Mouse (Mus musculus): ENCODE measurements around the gene Wfikkn1. TPM values are rescaled to one million over a fixed set of nuclear protein-coding genes. Genes with fewer than 3 reads are reported as not detected.
"Not testable (repeated sequence)": the region's sequence is repeated elsewhere in the genome, so short reads cannot be mapped to it uniquely, and the experiment has no call there.

Wfikkn1 gene
- polyA plus RNA-seq, 2 experiments = 0.77 to 1.2 TPM

- 79% methylated on average over 11 of the region's 11 CpGs for WGBS
- DNase-seq (ENCODE audit: low spot score) (no peak), ATAC-seq (ENCODE audit: low FRiP score, low read depth) (no peak)
- Histone ChIP-seq H3K9me3 (ENCODE audit: control insufficient read depth, low read length) (no peaks in the 10 kb centered on the region), H3K27ac (replicated peaks; ENCODE audit: low read depth, low read length) (no peak overlapping the region), H3K4me3 (replicated peaks; ENCODE audit: low read length) (0 out of 2 replicates have a peak overlapping the region, but pooled peaks have one; percentile 77), H3K9ac (ENCODE audit: low read depth, low read length, severe bottlenecking) (no peak overlapping the region), H3K4me1 (ENCODE audit: control insufficient read depth, insufficient read depth, low read length) (peaks cover 15% of the 10 kb centered on the region), H3K27me3 (ENCODE audit: control insufficient read depth, insufficient read depth, low read length) (no peaks in the 10 kb centered on the region), H3K36me3 (ENCODE audit: control insufficient read depth, insufficient read depth, low read length) (peaks cover 11% of the 10 kb centered on the region), H3K4me2 (replicated peaks; ENCODE audit: low read depth, low read length, severe bottlenecking) (peak overlapping the region; percentile 88; the same call in 1 of the 2 replicates)
- TF ChIP-seq POLR2A (IDR thresholded peaks at IDR 0.05; ENCODE audit: borderline replicate concordance, extremely low read depth, insufficient read depth, insufficient read length) = no peak
Measured at GRCm38 (mm10) chr17:25873405-25874147, 7.1 kb downstream of the Wfikkn1 start.

GRCm38 (mm10) chr17:25872676-25873075, 8.0 kb downstream of the Wfikkn1 start:
- Histone ChIP-seq H3K4me3 (replicated peaks; ENCODE audit: low read length) (no peak overlapping the region), H3K27me3 (ENCODE audit: control insufficient read depth, insufficient read depth, low read length) (no peaks in the 10 kb centered on the region), H3K27ac (replicated peaks; ENCODE audit: low read depth, low read length) (no peak overlapping the region), H3K9me3 (ENCODE audit: control insufficient read depth, low read length) (no peaks in the 10 kb centered on the region), H3K4me2 (replicated peaks; ENCODE audit: low read depth, low read length, severe bottlenecking) (no peak overlapping the region), H3K4me1 (ENCODE audit: control insufficient read depth, insufficient read depth, low read length) (peaks cover 18% of the 10 kb centered on the region), H3K9ac (ENCODE audit: low read depth, low read length, severe bottlenecking) (no peak overlapping the region), H3K36me3 (ENCODE audit: control insufficient read depth, insufficient read depth, low read length) (peaks cover 2% of the 10 kb centered on the region; the same call in 1 of the 2 replicates)
- DNase-seq (ENCODE audit: low spot score) (no peak), ATAC-seq (ENCODE audit: low FRiP score, low read depth) (no peak)
- TF ChIP-seq POLR2A (IDR thresholded peaks at IDR 0.05; ENCODE audit: borderline replicate concordance, extremely low read depth, insufficient read depth, insufficient read length) = no peak
- WGBS = 80% methylated on average over 3 of the region's 3 CpGs

GRCm38 (mm10) chr17:25871566-25871965, 9.1 kb downstream of the Wfikkn1 start:
- not testable (repeated sequence) for H3K36me3 ChIP-seq (ENCODE audit: control insufficient read depth, insufficient read depth, low read length); H3K9me3 ChIP-seq (ENCODE audit: control insufficient read depth, low read length); H3K4me2 ChIP-seq (replicated peaks; ENCODE audit: low read depth, low read length, severe bottlenecking); H3K9ac ChIP-seq (ENCODE audit: low read depth, low read length, severe bottlenecking); H3K4me3 ChIP-seq (replicated peaks; ENCODE audit: low read length); H3K27ac ChIP-seq (replicated peaks; ENCODE audit: low read depth, low read length); ATAC-seq (ENCODE audit: low FRiP score, low read depth); DNase-seq (ENCODE audit: low spot score); H3K27me3 ChIP-seq (ENCODE audit: control insufficient read depth, insufficient read depth, low read length)
- H3K4me1 ChIP-seq (ENCODE audit: control insufficient read depth, insufficient read depth, low read length) = peaks cover 20% of the 10 kb centered on the region

DNA sequence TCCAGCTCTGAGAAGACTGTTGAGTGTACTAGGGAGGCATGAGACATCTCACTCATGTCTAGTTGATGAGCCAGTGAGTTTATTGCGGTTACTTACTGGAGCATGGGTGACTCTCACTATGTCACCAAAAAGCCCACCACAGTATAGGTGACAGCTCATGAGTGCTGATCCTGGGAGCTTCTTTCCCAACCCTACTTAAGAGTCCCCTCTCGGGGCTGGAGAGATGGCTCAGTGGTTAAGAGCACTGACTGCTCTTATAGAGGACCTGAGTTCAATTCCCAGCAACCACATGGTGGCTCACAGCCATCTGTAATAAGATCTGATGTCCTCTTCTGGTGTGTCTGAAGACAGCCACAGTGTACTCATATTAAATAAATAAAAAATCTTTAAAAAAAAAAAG, 10.7 kb downstream of the Wfikkn1 start:
- H3K4me1 ChIP-seq (ENCODE audit: control insufficient read depth, insufficient read depth, low read length) = peaks cover 12% of the 10 kb centered on the region
- no peaks in the 10 kb centered on the region for H3K9me3 ChIP-seq (ENCODE audit: control insufficient read depth, low read length)
- ATAC-seq (ENCODE audit: low FRiP score, low read depth) (no peak), DNase-seq (ENCODE audit: low spot score) (no peak)
- H3K4me3 ChIP-seq (replicated peaks; ENCODE audit: low read length) = no peak overlapping the region
- H3K36me3 ChIP-seq (ENCODE audit: control insufficient read depth, insufficient read depth, low read length) = no peaks in the 10 kb centered on the region
- no peak for TF ChIP-seq POLR2A (IDR thresholded peaks at IDR 0.05; ENCODE audit: borderline replicate concordance, extremely low read depth, insufficient read depth, insufficient read length)
- no peaks in the 10 kb centered on the region for H3K27me3 ChIP-seq (ENCODE audit: control insufficient read depth, insufficient read depth, low read length)
- WGBS = 92% methylated on average over 2 of the region's 2 CpGs
- H3K27ac ChIP-seq (replicated peaks; ENCODE audit: low read depth, low read length) = no peak overlapping the region
- H3K4me2 ChIP-seq (replicated peaks; ENCODE audit: low read depth, low read length, severe bottlenecking) = no peak overlapping the region
- H3K9ac ChIP-seq (ENCODE audit: low read depth, low read length, severe bottlenecking) = no peak overlapping the region

GRCm38 (mm10) chr17:25869498-25869897, 11.2 kb downstream of the Wfikkn1 start:
- Histone ChIP-seq H3K4me3 (replicated peaks; ENCODE audit: low read length) (no peak overlapping the region), H3K27ac (replicated peaks; ENCODE audit: low read depth, low read length) (no peak overlapping the region)
- no peak for ATAC-seq (ENCODE audit: low FRiP score, low read depth)

More at GRCm38 (mm10) chr17:25869498-25869897, 11.2 kb downstream of the Wfikkn1 start:
- WGBS = 98% methylated on average over 8 of the region's 8 CpGs
- Histone ChIP-seq H3K4me2 (replicated peaks; ENCODE audit: low read depth, low read length, severe bottlenecking) (no peak overlapping the region), H3K9me3 (ENCODE audit: control insufficient read depth, low read length) (no peaks in the 10 kb centered on the region), H3K9ac (ENCODE audit: low read depth, low read length, severe bottlenecking) (no peak overlapping the region), H3K27me3 (ENCODE audit: control insufficient read depth, insufficient read depth, low read length) (no peaks in the 10 kb centered on the region), H3K36me3 (ENCODE audit: control insufficient read depth, insufficient read depth, low read length) (no peaks in the 10 kb centered on the region), H3K4me1 (ENCODE audit: control insufficient read depth, insufficient read depth, low read length) (peaks cover 12% of the 10 kb centered on the region)
- TF ChIP-seq POLR2A (IDR thresholded peaks at IDR 0.05; ENCODE audit: borderline replicate concordance, extremely low read depth, insufficient read depth, insufficient read length) = no peak
- no peak for DNase-seq (ENCODE audit: low spot score)
